Mouse (Mus musculus) CD4-positive naive resting alpha-beta T cell, adult 76 days (primary cell): ENCODE data around the gene Trim60. TPM values are rescaled to one million over a fixed set of nuclear protein-coding genes. Genes with fewer than 3 reads are reported as not detected.

Experiments used
- total RNA-seq: library from RNA; stranded (reverse); gene quantifications from one replicate; pipeline ENCODE4 v1.2.4, GENCODE M21; 2023

Trim60 gene
- total RNA-seq, result not detected

DNA sequence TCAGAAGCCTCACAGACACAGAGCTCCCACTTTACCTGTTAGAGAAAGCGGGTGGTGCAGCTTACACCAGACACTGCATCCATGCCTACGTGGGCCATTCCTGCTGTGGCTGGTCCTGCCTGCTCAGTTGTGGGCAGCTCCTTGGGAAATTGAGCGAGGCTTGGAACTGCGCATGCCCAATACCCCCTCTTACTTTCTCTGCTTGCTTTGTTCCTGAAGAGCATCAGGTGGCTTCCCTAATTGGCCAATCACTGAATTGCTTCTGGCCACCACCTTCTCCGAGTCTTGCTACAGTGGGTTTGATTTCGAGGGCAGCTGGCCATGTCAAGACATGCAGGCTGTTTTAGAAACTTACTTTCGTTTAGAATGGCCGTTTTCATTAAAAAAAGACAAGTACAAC, at the start of gene Trim60, which contains the start of gene Trim61:
Trim60 (minus strand) TSS at position 162 of the 400 bp plus-strand sequence.
Trim61 (minus strand) TSS at position 101 of the 400 bp plus-strand sequence.

DNA sequence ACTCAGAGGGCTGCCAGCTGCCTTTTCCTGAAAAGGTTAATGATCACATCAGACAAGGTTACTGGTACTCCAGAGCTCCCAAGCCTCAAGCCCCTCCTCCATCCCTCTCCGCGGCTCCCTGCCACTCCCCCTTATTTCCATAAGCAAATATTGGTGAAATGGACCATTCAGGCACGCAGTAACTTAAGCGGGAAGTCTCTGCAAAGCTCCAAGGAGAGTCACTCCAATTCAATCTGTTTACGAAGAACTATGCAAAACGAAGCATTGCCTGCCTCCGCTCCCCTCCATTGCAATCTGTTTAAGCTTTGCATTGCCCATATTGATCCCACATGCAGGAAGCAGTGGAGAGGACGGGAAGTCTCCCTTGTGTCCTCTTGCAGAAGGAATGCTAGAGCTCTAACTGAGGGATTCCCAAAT, 18.7 kb upstream of the Trim60 start, which contains the start of gene Apela:
Apela (minus strand) TSS at position 220 of the 417 bp plus-strand sequence.

DNA sequence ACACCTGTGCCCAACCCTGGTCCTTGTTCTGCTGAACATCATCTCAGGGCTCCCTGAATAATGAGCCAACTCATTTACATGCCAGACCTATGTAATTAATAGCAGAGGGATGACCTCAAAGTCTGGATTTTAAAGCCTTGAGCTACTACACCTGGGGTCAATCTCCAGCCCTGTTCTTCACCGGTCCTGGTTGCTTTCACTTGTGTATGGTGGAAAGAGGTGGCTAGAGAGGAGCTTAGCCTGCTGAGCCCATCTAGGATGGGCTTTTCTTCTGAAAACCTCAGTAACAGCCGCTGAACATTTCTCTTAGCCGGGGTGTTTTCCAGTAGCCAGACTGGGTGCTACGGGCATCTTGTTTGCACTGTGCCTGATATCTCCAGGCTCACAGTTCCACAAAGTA, 30.7 kb downstream of the Trim60 start, which contains the start of gene Trim75:
Trim75 (minus strand) TSS at position 101 of the 400 bp plus-strand sequence.

Other genes starting within 250 kb of the Trim60 start
- gene Klhl2, start 168.6 kb downstream of the Trim60 start, total RNA-seq, result 33.4 TPM
- 46.4 TPM for gene Tmem192, start 71.4 kb downstream of the Trim60 start, total RNA-seq
- not detected for gene Trim75, start 30.8 kb downstream of the Trim60 start, total RNA-seq
- gene Trim61, start 61 bp downstream of the Trim60 start, total RNA-seq, result not detected
- gene Apela, start 18.8 kb upstream of the Trim60 start, total RNA-seq, result not detected
- not detected for gene Gm10663, start 56.4 kb upstream of the Trim60 start, total RNA-seq
- not detected for gene BC030870, start 111.0 kb upstream of the Trim60 start, total RNA-seq